Mouse (Mus musculus) kidney, adult 9 months (tissue): ENCODE measurements around the gene Efl1.
A peak's percentile ranks its signal among the peaks of the same experiment; 100 is the strongest.
"Not testable (repeated sequence)": the region's sequence is repeated elsewhere in the genome, so short reads cannot be mapped to it uniquely, and the experiment has no call there.

ENCODE experiments used
- DNase-seq: peaks from one replicate; pipeline ENCODE4 v3.0.0; 2022

Gene Efl1

DNA sequence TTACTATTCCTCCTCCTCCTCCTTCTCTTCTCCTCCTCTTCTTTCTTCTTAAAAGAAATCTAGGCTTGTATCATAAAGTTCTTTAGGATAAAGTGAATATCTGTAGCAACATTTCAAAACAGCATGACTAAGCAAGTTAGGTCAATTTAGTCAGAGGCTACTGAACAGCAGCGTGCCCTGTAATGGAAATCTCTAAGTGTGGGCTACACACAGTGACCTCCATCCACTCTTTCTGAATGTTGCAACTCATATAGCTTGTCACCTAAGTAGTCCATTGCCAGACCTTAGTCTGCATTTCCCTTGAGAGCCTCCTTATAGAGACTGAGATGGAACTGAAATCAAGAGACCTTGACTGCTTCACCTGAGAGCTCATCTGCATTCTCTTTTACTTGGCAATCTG is 116.5 kb downstream of the Efl1 start:
- DNase-seq, result no peak

DNA sequence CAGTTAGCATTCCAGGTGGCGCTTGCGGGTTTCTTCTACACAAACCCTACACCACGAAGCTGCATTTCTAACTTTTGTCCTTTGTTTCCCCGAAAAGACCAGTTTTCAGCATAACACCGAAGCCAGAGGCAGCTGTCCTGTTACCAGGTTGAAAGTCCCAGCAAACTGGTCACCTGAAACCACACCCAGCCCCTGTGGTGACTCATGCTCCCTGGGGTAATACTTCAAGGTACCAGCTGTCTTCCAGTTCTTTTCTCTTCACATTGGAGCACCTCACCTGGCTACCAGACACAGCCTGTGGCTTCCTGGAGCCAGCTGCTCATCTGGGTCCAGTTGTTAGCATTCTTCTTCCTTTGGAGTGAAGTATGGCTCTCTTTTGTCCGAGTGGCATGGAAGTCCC is 118.2 kb downstream of the Efl1 start:
- DNase-seq, result no peak

DNA sequence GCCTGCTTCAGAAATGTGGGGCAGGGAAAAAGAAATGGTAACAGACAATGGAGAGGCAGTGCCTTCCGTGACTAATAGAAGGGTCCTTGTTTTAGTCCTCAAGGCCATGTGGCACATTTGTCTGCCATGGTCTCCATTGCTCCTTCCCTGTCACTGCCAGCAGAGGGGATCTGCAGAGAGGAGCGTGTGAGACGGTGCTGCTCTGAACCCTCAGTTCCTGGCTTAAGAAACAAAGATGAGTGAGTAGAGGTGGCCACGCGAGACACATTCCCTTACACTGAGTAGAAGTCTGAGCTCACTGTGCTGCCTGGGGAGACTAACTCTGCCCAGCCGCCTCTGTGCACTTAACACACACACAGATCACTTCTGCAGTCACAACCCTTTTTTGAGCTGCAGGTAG is 121.8 kb downstream of the Efl1 start:
- DNase-seq, result no peak

DNA sequence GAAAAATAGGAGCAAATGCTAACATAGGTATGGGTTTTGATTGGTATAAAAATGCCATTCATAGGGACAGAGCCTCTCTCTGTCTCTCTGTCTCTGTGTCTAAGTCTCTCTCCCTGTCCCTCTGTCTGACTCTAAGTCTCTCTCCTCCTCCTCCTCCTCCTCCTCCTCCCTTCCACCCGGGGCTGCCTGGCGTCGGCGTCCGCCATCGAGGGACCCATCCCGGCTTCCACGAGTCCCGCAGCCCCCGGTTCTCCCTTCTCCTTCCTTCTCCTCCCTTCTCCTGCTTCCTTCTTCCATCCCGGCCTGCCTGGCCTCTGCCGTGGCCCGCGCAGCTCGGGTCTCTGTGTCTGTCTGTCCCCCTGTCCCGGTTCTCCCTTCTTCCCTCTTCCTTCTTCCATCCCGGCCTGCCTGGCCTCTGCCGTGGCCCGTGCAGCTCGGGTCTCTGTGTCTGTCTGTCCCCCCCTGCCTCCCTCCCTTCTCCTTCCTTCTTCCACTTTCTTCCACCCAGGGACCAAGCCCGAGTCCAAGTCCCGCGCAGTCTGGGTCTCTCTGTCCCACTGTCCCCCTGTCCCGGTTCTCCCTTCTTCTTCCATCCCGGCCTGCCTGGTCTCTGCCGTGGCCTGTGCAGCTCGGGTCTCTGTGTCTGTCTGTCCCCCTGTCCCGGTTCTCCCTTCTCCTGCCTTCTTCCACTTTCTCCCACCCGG is 122.7 kb downstream of the Efl1 start:
- not testable (repeated sequence) for DNase-seq

DNA sequence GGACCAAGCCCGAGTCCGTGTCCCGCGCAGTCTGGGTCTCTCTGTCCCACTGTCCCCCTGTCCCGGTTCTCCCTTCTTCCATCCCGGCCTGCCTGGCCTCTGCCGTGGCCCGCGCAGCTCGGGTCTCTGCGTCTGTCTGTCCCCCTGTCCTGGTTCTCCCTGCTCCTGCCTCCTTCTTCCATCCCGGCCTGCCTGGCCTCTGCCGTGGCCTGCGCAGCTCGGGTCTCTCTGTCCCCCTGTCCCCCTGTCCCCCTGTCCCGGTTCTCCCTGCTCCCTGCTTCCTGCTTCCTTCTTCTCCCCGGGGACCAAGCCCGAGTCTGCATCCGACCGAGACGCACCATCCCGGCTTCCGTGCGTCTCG is 123.2 kb downstream of the Efl1 start:
- DNase-seq, result not testable (repeated sequence)

DNA sequence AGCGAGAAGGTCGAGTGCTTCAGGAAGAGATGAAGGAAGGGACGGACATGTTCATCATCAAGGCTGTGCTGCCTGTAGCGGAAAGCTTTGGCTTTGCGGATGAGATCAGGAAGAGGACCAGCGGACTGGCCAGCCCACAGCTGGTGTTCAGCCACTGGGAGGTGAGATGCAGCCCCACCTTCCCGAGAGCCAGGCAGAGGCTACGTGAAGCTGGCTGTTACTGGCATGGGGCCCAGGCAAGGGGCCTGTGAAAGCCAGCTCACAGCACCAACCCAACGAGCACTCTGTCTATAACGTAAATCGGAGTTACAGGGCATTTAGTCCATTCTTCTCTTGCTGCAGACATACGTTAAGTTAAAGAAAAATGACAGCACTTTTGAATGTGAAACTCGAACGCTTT is 124.1 kb downstream of the Efl1 start:
- DNase-seq, result no peak

DNA sequence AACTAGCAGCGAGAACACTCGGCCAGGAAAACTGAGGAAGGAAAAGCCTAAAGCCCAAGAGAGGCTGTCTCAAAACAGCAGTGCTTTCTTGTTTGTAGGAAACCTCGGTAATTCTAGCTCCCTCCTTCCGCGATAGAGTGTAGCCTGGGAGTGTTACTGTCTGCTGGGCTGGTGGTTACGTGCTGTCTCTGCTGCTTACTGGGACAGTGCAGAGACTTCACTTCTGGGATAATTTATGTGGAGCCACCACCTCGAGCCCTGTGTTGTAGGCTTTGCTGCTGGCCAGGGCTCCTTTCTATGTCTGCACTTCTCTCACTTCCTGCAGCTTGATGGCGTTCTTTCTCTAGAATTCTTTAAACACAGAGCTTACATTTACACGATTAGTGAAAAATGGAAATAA is 124.7 kb downstream of the Efl1 start:
- no peak for DNase-seq

DNA sequence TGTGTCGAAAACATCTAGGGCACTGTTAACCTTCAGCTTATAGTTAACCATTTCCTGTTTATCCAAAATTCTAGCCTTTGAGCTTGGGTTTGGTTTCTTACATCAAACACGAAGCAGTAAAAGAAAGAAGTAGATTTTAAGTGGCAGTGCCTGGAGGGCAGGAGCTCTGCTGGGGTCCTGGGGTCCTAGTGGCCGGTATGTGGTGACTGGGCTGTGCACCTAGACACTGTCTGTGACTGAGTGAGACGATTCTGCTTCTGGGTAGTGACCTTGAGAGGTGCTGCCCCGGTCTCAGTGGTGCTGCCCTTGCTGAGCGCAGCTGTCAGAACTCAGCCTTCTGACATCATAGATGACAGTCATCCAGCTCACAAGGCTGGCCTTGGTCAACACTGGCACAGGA is 125.5 kb downstream of the Efl1 start:
- DNase-seq, result no peak

DNA sequence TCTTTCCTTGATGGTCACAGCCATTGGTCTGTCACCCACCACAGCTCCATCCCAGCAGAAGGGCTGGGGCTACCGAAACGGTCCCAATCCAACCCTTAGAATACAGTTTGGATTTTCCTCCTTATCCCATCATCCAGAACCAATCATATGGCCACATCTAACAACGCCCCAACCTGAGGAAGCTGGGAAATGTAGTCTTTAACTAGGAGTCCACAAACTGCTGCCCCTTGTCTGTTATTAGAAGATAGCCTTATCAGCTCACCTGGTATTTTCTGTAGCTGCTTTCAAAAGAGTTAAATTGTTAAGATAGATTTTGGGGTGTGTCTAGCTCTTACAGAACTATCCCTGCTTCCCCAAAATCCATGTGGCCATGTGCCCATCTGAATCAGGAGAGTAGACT is 126.7 kb downstream of the Efl1 start:
- no peak for DNase-seq

DNA sequence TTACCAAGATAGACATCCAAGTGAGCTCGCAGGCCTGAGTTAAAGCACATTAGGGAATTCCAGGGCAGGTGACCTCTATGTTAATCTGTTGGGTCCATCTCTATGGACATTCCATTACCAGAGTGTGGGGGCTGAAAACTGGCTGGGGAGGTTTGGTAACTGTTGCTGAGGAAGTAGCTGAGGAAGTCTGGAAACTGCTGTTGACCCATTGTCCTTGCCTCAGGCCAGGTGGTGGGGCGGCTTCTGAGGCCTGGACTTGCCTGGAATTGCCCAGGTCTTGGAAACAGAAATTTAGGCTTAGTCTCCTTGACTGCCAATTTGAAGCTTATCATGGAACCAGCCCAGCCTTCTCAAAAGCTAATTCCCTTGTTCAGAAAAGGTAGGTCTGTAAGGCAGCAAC is 134.7 kb downstream of the Efl1 start:
- DNase-seq, result peak; percentile 28

DNA sequence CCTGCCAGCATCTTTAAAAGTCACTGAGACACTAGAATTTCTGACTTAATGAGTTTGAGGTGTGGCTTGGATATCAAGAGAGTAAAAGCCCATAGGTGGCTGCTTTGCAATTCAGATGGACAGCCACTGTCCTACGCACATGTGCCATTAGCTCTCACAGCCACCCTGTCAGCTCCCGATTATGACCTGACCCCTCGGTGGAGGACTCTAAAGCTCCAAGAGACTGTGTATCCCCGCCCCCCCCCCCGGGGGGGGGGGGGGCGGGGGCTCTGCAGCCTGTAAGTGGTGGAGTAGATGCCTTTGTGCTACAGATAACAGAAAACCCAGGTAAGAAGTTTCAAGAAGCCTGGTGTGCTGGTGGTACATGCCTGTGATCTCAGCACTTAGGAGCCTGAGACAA is 135.3 kb downstream of the Efl1 start:
- no peak for DNase-seq

DNA sequence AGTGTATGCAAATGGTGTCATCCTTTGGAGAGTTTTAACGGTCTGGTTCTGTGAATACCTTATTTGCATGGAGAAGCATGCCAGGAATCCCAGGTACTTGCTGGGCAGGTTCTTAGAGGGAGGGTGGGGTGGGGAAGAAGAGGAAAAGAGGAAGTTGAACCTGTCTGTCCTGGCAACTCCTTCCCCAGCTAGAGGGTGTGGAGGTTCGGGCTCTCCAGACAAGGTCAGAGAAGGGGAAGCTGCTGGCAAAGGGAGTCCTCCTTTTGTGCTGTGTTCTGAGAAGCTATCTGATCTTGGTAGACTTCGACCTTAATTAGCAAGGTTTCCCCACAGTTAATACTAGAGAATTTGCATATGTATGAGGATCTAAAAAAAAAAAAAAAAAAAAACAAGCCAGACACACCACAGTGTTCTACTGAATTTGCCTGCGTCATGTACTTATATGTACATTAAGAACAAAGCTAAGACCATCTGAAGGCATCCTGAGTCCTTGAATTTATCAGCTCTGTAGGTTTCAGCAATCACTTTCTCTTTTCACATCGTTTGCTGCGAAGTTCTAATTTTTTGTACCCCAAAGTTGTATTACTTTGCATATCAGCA is 137.0 kb downstream of the Efl1 start:
- peak; percentile 12 for DNase-seq

DNA sequence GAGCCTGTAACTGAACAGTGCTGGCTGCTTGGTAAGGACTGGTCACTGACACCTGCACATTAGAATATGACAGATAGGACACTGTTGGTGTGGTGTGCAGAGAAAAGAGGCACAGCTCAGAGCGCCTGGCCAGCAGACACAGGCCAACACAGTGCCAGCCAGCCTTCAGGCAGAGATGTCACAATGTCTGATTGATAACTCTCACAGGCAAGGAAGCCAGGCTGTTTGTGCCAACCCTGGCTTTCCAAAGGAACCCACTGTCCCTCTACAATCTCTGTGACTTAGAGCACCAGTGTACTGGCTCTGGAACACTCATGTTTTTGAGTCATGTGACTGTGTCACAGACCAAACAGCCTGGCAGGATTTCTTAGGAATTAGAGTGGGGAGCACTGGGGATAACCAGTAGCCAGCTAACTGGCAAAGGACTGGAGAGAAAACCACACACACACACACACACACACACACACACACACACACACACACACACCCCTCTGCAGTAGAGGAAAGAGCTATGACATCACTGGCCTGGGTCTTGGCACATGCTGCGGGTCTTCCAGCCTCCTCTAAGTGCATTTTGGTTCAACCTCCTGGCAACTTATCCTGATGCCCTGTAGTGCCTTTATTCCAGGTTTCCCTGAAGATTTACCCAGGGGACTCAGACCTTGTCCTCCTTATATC is 137.7 kb downstream of the Efl1 start:
- peak; percentile 5 for DNase-seq

DNA sequence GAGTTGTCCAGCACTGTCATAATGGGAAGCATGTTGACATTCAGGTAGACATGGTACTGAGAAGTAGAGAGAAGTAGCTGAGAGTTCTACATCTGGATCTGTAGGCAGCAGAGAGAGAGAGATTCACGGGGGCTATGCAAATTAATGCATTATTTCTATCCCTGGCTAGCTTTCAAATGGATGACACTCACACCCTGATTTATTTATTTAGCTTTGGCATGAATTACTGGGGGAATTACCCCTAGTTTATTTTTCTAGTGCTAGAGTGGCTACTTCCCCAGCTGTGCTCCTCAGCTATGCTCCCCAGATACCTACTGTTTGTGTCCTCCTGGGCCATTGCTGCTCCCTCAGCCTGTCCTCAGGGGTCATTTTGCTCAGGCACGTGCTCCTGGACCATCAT is 144.2 kb downstream of the Efl1 start:
- DNase-seq, result no peak

DNA sequence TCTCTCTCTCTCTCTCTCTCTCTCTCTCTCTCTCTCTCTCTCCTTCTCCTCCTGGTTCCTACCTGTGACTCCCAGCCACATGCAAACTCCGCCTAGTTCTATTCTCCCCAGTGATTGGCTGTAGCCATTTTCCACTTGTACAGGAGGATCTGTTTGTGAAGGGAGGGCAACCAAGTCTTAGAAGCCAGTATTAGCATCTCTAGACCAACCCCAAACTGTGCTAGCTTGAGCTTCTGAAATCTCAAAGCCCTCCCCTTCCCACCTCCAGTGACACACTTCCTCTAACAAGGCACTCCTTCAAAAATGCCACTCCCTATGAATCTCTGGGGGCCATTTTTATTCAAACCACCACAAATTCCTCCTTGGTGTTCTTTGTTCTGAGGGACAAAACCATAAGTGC is 144.7 kb downstream of the Efl1 start:
- no peak for DNase-seq

DNA sequence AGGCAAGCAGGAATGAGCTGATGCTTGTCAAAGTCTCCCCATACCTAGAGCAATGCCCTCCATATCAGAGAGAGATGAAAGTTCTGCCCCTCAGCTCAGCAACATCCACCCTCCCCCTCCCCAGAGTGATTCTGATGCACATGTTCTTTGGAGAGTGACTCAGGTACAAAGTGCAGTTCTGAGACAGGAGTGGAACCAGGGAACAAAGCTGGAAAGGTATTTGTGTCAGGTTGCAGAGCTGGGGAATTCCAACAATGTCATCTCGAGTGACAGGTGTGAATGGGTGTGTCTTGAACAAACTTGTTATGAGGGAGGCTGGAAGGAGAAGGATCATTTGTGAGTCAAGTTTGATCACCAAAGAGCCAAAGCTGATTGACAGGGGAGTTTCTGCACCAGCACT is 146.1 kb downstream of the Efl1 start:
- no peak for DNase-seq

DNA sequence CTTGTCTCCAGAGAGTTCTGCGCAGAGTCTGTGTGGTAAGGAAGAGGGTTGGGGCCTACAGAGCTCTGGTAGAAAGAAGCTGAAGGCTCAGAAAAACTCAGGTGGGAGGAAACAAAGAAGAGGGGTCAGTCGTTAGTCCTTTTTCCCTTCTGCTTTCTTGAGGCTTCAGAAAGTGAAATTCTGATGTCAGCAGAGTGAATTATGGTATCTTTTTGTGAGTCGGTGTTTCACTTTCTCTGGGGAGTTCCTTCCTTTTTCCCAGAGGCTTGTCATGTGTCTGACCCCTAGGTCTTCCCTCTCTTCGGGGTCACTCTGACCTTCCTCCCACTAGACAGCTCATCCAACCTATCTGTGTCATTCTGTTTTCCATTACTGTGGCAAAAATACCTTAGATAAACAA is 153.8 kb downstream of the Efl1 start:
- DNase-seq, result no peak

DNA sequence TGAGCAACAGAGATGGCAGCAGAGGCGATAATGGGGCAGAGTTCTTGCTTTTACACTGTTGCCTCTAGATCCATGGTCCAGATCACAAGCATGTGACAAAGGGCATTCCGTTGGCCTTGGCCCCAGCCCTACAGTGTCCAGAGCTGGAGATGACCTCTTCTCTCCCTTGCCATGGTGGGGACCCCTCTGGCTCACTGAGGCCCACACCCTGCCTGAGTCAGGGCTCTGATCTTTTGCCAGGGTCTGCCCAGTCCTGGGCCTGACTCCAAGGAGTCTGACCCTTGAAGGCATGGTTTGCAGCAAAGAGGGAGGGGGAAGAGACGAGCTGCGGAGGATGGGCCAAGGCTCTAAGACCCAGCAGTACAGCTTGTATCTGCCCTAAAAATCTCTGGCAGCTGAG is 159.8 kb downstream of the Efl1 start:
- no peak for DNase-seq

DNA sequence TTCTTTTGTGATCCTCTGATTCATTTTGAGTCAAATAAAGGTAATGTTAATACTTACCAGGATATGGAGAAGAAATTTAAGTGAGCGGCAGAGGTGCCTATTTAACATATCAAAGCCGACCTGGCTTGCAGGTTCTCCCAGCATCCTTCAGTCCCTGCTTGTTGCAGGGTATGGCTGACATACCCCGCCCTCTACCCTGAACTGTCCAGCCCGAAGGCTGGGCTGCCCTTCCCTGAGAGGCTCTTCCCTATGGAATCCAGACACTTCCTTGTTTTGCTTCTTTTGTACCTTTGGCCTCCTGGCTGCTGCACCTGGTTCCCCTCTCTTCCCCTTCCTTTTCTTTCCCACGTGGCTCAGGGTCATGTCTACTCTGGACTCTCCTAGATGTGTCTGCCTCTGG is 160.7 kb downstream of the Efl1 start:
- DNase-seq, result no peak

DNA sequence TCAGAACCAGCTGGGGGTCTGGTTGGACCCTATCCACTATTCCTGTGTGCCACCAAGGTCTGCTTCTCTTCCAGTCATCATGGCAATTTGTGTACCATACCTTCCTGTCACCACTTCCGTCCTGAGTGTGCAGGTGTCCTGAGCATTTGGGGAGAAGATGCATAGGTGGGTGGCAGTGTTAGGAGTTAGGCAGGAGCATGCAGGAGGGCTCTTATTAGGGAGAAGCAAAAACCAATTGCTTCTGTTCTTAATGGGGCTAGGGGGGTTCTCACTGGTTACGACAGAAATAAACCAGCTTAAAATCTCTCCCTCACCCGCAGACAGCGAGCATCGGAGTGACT is 162.4 kb downstream of the Efl1 start:
- no peak for DNase-seq

DNA sequence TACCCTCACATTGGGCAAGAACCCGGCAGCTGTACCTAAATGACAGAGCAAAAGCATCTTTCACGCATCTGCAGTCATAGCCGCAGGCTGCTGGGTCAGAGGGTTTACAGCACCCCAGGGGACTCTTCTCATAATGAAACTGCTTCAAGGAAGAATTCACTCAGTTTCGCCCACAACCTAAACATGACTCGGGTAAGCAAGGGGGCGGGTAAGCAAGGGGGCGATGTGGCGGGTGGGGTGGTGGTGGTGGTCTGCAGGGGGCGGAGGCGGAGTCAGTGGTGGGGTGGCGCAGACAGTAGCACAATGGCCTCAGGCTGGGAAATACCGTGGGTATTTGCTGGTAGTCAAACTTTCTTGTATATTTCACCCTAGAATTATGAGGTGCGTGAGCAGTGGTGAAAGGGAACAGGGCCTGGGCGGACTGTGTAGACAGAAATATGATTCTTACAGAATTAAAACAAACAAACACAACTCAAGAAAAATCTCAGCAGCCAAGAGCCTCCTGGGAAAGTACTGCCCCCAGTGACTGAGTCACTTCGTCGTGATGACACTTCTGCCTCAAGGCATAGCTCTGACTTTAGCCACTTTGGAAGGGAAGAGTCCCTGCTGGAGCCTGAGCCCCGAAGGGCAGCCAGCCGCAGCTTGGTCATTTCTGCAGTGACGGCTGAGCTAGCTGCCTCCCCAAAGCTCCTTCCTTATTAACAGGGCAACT is 162.9 kb downstream of the Efl1 start:
- peak; percentile 13 for DNase-seq

DNA sequence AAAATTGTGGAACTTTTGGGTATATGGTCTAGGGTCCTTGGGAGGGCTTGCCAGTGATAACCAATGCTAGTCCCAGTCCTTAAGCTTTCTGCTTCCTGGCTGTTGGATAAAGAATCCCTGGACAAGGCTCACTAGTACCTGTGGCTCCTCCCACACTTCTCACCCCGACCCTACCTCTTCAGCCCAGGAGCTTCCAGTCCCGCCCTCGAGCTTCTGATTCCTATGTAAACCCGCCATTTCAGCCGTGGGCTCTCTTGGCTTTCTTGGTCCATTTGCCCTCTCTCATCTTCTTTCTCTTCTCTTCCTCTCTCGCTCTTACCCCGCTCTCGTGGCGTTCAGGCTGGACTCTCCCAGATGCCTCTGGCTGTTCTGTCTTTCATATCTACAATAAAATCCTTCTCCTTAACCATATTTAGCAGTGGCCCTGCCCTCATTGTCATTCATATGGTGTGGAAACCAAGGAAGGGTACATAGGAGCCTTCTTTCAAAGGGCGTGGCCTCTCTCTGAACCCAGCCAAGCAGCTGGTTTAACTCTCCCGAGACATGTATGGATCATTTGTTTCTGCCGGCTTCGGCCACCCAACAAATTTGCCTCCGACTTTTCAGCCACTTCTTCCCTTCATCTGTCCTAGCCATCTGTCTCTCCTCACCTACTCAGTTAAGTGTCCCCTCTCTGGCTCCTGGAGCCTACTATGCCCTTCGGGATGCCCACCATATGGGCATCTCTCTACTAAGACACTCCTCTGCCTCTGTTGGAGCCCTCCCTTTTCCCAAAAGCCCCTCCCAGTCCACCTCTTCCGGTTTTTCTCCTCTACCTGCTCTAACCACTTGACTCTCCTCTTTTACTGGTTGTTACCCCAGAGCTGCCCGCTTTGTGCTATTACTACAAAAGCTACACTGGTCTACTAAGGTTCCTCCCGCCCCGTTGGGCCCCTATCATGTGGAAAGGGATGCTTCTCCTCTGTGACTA is 164.1 kb downstream of the Efl1 start:
- no peak for DNase-seq

DNA sequence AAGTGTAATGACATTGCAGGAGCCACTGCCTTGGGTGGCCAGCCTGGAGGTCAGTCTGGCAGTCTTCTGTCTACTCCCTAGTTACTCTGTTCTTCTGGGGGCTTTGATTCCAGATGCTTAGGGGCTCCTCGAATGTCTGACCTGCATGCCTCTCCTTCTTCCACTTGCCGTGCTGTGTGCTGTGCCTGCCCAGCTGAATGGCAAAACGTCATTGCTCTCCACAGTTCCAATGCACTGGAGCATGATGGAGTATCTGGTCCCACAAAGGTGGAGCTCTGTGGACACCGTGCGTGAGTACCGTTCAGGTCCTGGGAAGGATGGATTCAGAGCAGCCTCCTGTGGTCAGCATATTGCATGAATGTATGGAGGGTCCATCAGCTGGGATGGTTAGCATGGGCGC is 171.1 kb downstream of the Efl1 start:
- no peak for DNase-seq
